Comparison of ENCODE assay signal across 12 mouse cellular contexts in the genomic region with DNA sequence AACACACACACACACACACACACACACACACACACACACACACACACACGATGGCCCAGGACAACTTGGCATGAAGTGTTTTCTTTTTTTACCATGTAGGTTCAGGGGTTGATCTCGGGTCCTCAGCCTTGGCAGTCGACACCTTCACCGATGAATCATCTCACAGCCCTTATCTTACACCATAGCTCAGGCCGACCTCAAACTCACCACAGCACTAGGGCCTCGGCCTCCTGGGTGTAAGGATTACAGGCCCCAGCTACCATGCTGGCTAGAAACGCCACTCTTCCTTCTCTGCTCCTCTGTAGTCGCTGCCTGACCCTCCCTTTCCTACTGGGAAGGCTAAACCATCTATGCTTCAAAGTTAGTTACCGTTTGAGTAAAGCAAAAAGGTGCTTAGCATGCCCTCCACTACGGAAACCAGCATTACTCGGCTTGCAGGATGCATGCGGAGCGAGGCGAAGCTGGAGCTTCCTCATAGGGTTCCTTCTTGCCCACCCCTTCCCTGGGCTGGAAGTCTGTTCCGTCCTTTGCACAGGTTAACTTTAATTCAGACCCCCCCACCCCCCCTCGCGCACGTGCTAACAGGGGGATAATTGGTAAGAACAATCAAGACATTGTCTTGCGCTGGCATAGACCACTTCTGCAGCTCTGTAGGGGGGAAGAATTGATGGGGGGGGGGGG. TPM values are rescaled to one million over a fixed set of nuclear protein-coding genes. Genes with fewer than 3 reads are reported as not detected.
DNase-seq lines count a peak whose midpoint lies in the region; ATAC-seq lines count a peak whose summit lies in the region.
"Had no signal": no experiment of that assay in that cellular context is flagged by ENCODE, and none has a peak within 500 bp of the region (broad histone marks: within the 10 kb centered on the region; RNA-seq: fewer than 3 reads in every experiment).

No protein-coding gene starts in this region.

- intact Hi-C loops in heart, postnatal 36 days (cut with DNase I) = no loop called here

- H3K36me3 ChIP-seq in heart, embryonic 11.5 days (ENCODE audit: control insufficient read depth, insufficient read depth, low read length) = no peaks in the 10 kb centered on the region
- no peaks in the 10 kb centered on the region for H3K36me3 ChIP-seq in hindbrain, embryonic 11.5 days (ENCODE audit: control insufficient read depth, insufficient read depth, low read length)

- 15% methylated on average over 19 of the region's 19 CpGs for WGBS in heart, embryonic 11.5 days (ENCODE audit: insufficient replicate concordance)
- 13% methylated on average over 19 of the region's 19 CpGs for WGBS in hindbrain, embryonic 11.5 days

- DNase-seq in heart, postnatal 36 days = no peak
- peak; percentile 47 for DNase-seq in embryo, embryonic 11 days
- peak; percentile 54 for DNase-seq in hindbrain, embryonic 11.5 days (ENCODE audit: low spot score)
- no peak for DNase-seq in layer of hippocampus, postnatal 14 days (ENCODE audit: low spot score in 2 of 2)
- no peak for DNase-seq in kidney, postnatal 4 days
- no peak for DNase-seq in ovary, adult 18-20 months (ENCODE audit: low spot score)
- DNase-seq: gastrocnemius, postnatal 25 days; lung, postnatal 14 days had no signal

- no peak overlapping the region for H3K4me3 ChIP-seq in heart, embryonic 11.5 days (ENCODE audit: low read depth, low read length)
- no peak overlapping the region for H3K4me3 ChIP-seq in hindbrain, embryonic 11.5 days (ENCODE audit: low read depth, low read length)

- no peaks in the 10 kb centered on the region for H3K9me3 ChIP-seq in heart, embryonic 11.5 days (replicated peaks; ENCODE audit: control insufficient read depth, low read length)
- H3K9me3 ChIP-seq in hindbrain, embryonic 11.5 days (ENCODE audit: control insufficient read depth, low read length) = no peaks in the 10 kb centered on the region

- H3K27me3 ChIP-seq in heart, embryonic 11.5 days (ENCODE audit: control insufficient read depth, insufficient read depth, low read length) = peaks cover 17% of the 10 kb centered on the region
- peaks cover 30% of the 10 kb centered on the region for H3K27me3 ChIP-seq in hindbrain, embryonic 11.5 days (ENCODE audit: control insufficient read depth, insufficient read depth, low read length)

- H3K4me2 ChIP-seq in heart, embryonic 11.5 days = no peak overlapping the region
- H3K4me2 ChIP-seq in hindbrain, embryonic 11.5 days (replicated peaks; ENCODE audit: low read depth, low read length) = peak overlapping the region; percentile 20; the same call in 1 of the 2 replicates

- ATAC-seq in heart, embryonic 11.5 days (replicated peaks; ENCODE audit: insufficient number of reproducible peaks, low FRiP score, low TSS enrichment) = no peak
- no peak; the same call in 1 of the 2 replicates for ATAC-seq in hindbrain, embryonic 11.5 days (ENCODE audit: low FRiP score)
- ATAC-seq in monocyte, adult 5-6 weeks (replicated peaks; ENCODE audit: insufficient number of reproducible peaks, low FRiP score, low TSS enrichment, poor library complexity, severe bottlenecking) = 0 out of 2 replicates have a peak, but pooled peaks have one; percentile 18
- ATAC-seq: intestine, embryonic 16.5 days had no signal

- peaks cover 11% of the 10 kb centered on the region for H3K4me1 ChIP-seq in heart, embryonic 11.5 days (ENCODE audit: control insufficient read depth, insufficient read depth, low read length)
- peaks cover 22% of the 10 kb centered on the region for H3K4me1 ChIP-seq in hindbrain, embryonic 11.5 days (replicated peaks; ENCODE audit: control insufficient read depth, insufficient read depth, low read length)

- 0 out of 2 replicates have a peak overlapping the region, but pooled peaks have one; percentile 34 for H3K9ac ChIP-seq in heart, embryonic 11.5 days (ENCODE audit: low read depth, low read length)
- H3K9ac ChIP-seq in hindbrain, embryonic 11.5 days (ENCODE audit: low read depth, low read length) = no peak overlapping the region

- H3K27ac ChIP-seq in heart, embryonic 11.5 days (ENCODE audit: low read depth, low read length) = no peak overlapping the region
- H3K27ac ChIP-seq in hindbrain, embryonic 11.5 days (ENCODE audit: low read depth, low read length) = peak overlapping the region; percentile 59
- H3K27ac ChIP-seq: stomach, postnatal 0 days had no signal

RNA-seq across cellular contexts. Expression of a gene that starts 18.0 kb away (rescaled TPM):
- 9.1 and 14.2 TPM in 2 replicates for polyA plus RNA-seq in heart, embryonic 11.5 days (2014; fragmentation: Nextera tagmentation; extraction: Ambion mirVana)
- 10 to 100 TPM; 23.2 to 31.5 TPM for total RNA-seq in heart, postnatal 36 days (2021)
- polyA plus RNA-seq in hindbrain, embryonic 11.5 days (2014; fragmentation: Nextera tagmentation; extraction: Ambion mirVana) = 16.9 and 20.2 TPM in 2 replicates
- 34.9 to 44.3 TPM (median 43.9 TPM) in 3 replicates for total RNA-seq in monocyte, adult 5-6 weeks (2017)
- total RNA-seq in layer of hippocampus, postnatal 14 days (2021) = 10 to 100 TPM; 43.9 to 52.6 TPM

RNA-seq across cellular contexts. Expression of a gene that starts 34.0 kb away (rescaled TPM):
- polyA plus RNA-seq in heart, embryonic 11.5 days (2014; fragmentation: Nextera tagmentation; extraction: Ambion mirVana) = 0.09 TPM in 1 of 2 replicates, not detected in the other
- under 1 TPM; 0.16 to 0.44 TPM for total RNA-seq in heart, postnatal 36 days (2021)
- polyA plus RNA-seq in hindbrain, embryonic 11.5 days (2014; fragmentation: Nextera tagmentation; extraction: Ambion mirVana) = 13.3 TPM in 2 replicates
- total RNA-seq in monocyte, adult 5-6 weeks (2017) = not detected in 3 replicates
- 100 to 1,000 TPM; 162 to 163 TPM for total RNA-seq in layer of hippocampus, postnatal 14 days (2021)

Comparison
In these comparisons a context has a peak if more than half of its experiments do, and no peak if none do; other contexts are left out.
1. DNase-seq: peak in embryo, embryonic 11 days (single experiment) and hindbrain, embryonic 11.5 days (single experiment); none in heart, postnatal 36 days (0 of 2), layer of hippocampus, postnatal 14 days (0 of 2), kidney, postnatal 4 days (0 of 2) and ovary, adult 18-20 months (single experiment).
2. RNA of a gene that starts 34.0 kb away (total RNA-seq): 162 to 163 TPM in layer of hippocampus, postnatal 14 days; 0.16 to 0.44 TPM in heart, postnatal 36 days and not detected in monocyte, adult 5-6 weeks; every median in the first group is over 100 times any median in the second.